Mouse (Mus musculus): Measurements from ENCODE around the gene Thbs2.
"Not testable (repeated sequence)": the region's sequence is repeated elsewhere in the genome, so short reads cannot be mapped to it uniquely, and the experiment has no call there.

The Thbs2 gene

DNA sequence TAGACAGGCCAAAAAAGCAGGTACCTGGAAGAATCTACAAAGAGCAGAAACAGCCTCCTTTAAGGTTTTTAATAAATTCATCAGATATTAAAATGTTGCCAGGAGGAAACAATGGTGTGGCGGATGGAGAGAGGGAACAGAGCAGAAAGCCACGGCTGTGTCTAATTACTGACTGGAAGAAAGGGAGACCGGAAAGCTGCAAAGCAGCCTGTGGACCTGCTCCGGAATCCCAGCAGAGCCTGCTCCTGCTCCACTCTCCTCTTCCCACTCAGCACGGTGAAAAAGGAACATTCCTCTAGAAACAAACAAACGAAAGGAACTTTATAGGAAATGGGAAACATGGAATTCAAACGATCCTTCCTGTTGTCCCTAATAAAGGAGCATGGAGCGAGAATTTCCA, 69.6 kb downstream of the Thbs2 start:
- no peak for DNase-seq

DNA sequence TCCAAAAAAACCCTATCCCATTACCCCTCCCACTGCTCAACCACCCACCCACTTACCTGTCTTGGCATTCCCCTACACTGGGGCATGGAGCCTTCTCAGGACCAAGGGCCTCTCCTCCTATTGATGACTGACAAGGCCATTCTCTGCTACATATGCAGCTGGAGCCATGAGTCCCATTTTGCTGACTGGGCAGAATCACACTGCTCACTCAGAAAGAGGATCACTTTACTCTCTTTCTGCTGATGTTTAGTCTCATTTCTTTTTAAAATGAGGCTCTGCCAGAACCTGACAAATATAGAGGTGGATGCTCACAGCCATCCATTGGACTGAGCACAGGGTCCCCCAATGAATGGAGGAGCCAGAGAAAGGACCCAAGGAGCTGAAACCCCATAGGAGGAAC, 73.0 kb downstream of the Thbs2 start:
- DNase-seq: not testable (repeated sequence)

DNA sequence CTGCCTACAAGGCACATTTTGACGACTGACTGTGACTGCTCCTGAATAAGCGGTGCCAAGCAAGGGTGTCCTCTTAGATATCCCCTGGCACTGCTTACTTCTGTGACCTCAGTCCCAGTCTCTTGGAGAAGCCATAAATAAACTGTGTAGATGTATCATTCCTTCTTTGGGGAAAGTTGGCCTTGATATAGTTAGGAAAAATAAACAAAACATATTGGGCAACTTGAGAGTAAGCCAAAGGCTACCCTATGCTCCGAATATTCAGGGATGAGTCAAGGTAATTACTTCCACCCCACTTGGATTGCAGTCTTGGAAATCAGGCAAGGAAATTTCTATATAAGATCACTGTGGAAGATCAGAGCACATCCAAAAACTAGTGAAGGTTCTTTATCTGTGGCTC, 74.0 kb downstream of the Thbs2 start:
- no peak for DNase-seq

DNA sequence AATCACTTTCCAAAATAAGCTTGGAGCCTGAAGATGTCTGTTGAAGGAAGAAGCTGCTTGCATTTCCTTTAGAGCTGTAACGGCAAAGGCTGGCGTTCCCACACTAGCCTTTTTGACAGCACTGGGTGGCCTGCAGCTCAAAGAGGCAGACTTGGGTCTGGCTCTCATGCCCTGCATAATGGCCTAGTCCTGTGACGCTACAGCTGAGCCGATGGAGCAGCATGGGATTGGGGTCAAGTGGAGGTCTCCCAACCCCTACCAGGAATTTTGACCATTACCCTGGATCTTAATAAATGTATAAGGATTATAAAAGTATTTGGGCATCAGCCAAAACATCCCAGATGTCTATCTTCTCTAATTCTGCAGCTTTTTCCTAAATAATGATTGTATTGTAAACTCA, 75.0 kb downstream of the Thbs2 start:
- DNase-seq: no peak
